Mouse (Mus musculus) embryonic fibroblast, embryonic 13.5 days (primary cell): ENCODE measurements around the gene Rnf7. TPM values are rescaled to one million over a fixed set of nuclear protein-coding genes. Genes with fewer than 3 reads are reported as not detected.
"Not testable (repeated sequence)": the region's sequence is repeated elsewhere in the genome, so short reads cannot be mapped to it uniquely, and the experiment has no call there.

Experiments
- H3K27ac ChIP-seq: 2 replicates; pipeline ENCODE4 v1.5.1; 2012; ENCODE audit warnings: low read length, control low read depth, inconsistent platforms; ENCODE audit not compliant: insufficient read depth
- H3K4me1 ChIP-seq: 2 replicates; pipeline ENCODE4 v1.6.1; 2011; ENCODE audit warnings: low read length; ENCODE audit not compliant: control insufficient read depth, insufficient read depth
- H3K4me3 ChIP-seq: 2 replicates; pipeline ENCODE4 v1.5.1; 2011; ENCODE audit warnings: mild to moderate bottlenecking, control low read depth, low read length; ENCODE audit not compliant: insufficient read depth
- CTCF ChIP-seq: IDR thresholded peaks from 2 replicates; pipeline ENCODE4 v1.5.1; 2011; ENCODE audit warnings: mild to moderate bottlenecking, control low read depth, low read length, moderate library complexity, borderline replicate concordance; ENCODE audit not compliant: insufficient read depth
- POLR2A ChIP-seq: IDR thresholded peaks from 2 replicates; pipeline ENCODE4 v1.6.1; 2011; ENCODE audit warnings: low read depth, mild to moderate bottlenecking, control low read depth, low read length, moderate library complexity
- polyA plus RNA-seq: library from polyadenylated mRNA; stranded (reverse); fragments of >200 nt; gene quantifications from 2 replicates; pipeline ENCODE4 v1.2.4, GENCODE M21; 2011; ENCODE audit warnings: low read depth; ENCODE audit not compliant: missing spikeins, insufficient read length

Rnf7 gene
- polyA plus RNA-seq, 1 experiment, result 78.6 TPM

DNA sequence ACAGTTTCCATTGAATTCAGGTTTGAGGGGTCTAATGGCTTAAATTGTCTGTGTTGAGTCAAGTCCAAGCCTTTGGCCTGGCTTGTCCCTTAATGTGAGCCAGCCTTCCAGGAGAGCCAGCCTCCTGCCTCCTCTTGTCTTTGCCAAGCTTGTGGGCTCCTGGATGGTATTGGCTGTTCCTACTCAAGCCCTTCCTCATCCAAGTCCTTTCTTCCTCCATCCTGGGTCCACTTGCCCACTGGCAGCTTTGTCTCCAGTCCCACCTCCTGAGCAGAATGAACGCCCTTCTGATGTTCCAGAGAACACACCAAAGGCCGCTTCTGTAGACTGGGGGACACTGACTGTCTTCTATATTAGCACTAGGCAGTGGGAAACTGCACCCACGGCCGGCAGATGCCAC lies 26.7 kb upstream of the Rnf7 start:
- Histone ChIP-seq H3K27ac (no peak overlapping the region), H3K4me1 (no peaks in the 10 kb centered on the region), H3K4me3 (no peak overlapping the region)
- TF ChIP-seq CTCF, result no peak
- no peak for TF ChIP-seq POLR2A

DNA sequence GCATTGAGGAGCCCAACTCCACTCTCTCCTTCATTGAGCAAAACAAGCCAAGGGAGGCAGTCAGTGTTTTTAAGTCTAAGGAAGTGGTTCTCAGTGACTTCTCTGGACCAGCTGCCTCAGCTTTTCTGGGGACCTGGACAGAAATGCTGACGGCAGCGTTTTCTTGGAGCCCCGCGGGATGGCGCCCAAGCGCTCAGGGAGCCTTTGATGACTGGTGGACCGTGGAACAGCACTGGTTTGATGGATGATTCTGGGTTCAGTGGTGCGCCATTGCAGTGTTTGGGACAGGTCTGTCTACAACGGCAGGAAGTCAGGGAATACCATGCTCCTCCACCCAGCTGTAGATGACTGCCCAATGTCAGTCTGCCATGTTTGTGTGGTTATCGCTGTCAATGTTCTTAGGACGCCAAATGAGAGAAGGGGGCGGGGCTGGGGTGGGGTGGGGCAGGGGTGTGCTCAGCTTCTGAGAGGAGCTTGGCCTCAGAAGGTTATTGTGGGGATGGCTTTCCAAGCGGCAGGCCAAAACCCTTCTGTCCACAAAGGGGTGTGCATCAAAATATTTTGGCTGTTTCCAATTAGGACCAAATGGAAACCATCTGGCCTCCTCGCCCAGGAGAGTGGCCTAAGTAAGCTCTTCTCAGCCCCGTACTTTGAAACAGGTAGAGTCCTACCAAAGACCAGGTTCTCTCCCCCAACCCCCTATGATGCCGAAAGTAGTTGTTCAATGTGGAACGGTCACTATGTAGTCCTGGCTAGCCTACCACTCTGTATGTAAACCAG lies 25.8 kb upstream of the Rnf7 start:
- Histone ChIP-seq H3K4me3 (no peak overlapping the region), H3K27ac (no peak overlapping the region), H3K4me1 (no peaks in the 10 kb centered on the region)
- TF ChIP-seq CTCF, result no peak
- TF ChIP-seq POLR2A, result no peak

DNA sequence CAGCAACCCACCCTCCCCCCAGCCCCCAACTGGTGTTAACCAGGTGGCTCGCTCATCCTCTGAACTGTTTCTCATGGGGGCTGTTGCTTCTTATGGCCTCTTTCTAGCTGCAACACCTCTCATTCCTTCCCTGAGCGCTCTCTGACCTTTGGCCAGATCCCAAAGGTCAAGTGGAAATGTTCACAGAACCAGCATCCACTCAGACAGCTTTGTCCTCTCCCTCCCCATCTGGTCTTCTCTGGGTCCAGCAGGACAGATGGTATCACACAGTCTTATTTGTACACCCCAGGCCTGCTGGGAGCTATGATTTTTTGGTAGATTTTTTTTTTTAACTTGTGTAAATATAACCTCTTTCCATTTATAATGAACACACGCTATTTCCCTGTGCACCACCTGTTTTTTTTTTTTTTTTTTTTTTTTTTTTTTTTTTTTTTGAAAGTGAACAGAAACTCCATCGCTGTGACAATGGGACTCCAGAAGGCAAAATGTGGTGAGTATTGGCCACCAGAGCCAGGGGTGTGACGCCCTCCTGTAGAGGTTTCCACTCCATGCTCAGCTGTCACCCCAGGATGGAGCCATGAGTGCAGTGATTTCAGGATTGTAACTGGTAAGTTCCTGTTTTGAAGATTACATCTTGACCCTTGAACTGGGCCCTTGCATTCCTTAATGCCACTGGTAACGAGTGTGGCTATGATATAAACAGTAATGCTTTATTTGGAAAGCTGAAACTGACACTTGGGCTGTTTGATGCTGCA lies 24.6 kb upstream of the Rnf7 start:
- TF ChIP-seq CTCF (no peak), POLR2A (no peak)
- H3K4me1 ChIP-seq, result no peaks in the 10 kb centered on the region
- H3K27ac ChIP-seq, result no peak overlapping the region
- H3K4me3 ChIP-seq, result no peak overlapping the region

DNA sequence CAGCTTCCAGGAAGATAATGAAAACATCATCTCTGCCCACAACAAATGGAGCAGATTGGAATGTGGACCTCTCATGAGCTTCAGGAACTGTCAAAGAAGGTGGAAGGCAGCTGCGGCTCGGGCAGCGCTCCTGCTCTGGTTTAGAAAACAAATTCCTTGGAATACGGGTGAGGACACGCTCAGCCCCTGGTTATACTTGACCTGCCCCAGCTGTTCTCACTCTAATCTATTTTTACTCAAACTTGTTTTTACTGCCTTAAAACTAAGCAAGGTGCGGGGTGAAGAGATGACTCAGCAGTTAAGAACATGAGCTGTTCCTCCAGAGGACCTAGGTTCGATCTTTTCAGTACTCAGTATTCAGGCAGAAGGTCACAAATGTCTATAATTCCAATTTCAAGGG lies 22.7 kb upstream of the Rnf7 start:
- H3K4me1 ChIP-seq, result no peaks in the 10 kb centered on the region
- TF ChIP-seq POLR2A, result no peak
- no peak for TF ChIP-seq CTCF
- H3K27ac ChIP-seq, result no peak overlapping the region
- no peak overlapping the region for H3K4me3 ChIP-seq

DNA sequence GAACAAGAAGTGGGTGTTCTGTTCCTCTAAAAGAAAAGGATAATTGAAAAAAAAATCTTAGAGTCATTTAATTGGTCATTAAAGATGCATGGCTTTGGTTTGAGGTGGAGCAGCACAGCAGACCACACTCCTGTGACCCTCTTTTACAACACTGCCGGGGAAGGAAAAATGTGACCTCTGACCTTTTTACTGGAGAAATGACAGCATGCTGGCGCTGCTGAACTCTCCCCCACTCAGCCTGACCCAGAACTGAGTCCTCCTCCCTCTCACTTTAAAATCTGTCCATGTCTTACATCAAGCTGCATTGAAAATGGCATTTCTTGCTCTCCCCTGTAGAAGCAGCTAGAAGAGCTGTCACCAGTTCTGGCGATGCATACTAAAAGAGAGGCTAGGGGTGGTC lies 14.7 kb upstream of the Rnf7 start:
- H3K4me1 ChIP-seq, result no peaks in the 10 kb centered on the region
- H3K4me3 ChIP-seq, result no peak overlapping the region
- no peak overlapping the region for H3K27ac ChIP-seq
- TF ChIP-seq POLR2A (no peak), CTCF (no peak)

DNA sequence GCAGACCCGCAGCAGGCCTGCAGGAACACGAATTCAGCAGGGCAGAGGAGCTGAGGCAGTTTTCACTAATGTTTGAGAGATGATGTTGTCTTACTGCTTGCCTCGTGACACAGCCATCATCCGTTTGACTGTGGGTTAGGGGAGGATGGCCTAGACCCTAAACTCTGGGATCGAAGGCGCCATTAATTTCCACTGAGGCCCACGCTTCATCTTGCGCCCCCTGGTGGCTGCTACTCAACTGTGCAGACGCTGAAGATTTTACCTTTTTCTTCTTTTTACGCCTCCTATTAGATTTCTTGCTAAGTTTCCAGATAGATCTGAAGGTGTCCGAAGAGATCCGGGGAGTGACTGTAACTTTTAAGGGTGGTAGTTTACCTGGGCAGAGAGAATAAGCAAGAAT lies 13.3 kb upstream of the Rnf7 start:
- TF ChIP-seq POLR2A (no peak), CTCF (peak; percentile 61)
- Histone ChIP-seq H3K4me1 (no peaks in the 10 kb centered on the region), H3K27ac (no peak overlapping the region), H3K4me3 (no peak overlapping the region)

DNA sequence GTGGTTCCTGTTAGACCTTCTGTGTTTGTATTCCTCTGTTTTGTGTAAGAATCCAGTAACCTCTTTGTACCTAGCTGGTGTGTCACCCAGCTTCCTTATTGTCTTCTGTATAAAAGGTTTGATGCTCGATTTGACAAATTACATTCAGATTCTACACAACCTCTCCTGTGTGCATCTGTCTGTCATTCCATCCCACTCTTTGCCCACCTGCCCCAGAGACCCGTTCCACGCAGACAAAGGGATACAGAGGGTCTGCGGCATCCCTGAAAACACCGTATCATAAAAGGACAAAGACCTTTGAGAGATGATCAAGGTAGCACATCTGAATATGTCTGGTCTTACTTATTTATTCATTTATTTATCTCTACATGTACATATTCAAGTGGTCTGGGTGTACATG lies 9.4 kb upstream of the Rnf7 start:
- not testable (repeated sequence) for H3K4me1 ChIP-seq, H3K27ac ChIP-seq, H3K4me3 ChIP-seq

DNA sequence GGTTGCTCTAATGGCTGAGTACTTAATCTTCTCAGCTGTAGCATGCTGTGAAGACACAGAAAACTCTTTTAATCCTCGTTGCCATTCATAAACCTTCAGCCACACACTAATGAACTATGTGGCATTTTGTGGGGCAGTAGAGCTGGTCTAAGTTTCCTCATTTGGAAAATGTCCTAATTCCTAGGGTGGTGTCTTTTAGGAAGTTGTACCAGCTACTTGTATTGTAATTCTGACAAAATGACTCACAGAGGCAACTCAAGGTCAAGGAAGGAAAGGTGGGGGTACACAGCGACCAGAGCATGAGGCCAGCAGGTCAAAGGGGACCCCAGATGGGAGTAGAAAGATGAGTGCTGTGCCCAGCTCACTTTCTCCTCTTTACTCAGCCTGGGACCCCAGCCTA lies 5.2 kb upstream of the Rnf7 start:
- no peak for TF ChIP-seq CTCF
- no peak for TF ChIP-seq POLR2A
- Histone ChIP-seq H3K4me1 (no peaks in the 10 kb centered on the region), H3K27ac (no peak overlapping the region), H3K4me3 (no peak overlapping the region)

DNA sequence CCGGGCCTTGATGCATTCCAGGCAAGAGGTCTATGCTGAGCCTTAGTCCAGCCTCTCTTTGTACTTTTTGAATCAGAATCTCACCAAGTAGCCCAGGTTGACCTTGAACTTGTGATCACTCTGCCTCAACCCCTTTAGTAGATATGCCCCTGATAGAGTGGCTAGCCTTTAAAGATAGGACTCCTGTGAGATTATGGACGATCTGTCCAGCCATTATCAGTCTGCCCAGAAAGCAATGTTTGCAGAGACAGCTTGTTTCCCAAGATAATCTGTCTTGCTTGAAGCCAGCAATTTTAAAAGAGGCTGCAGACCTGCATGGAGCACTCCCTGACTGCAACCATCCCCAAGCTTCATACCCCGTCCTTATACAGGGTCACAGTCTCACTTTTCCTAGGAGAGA lies 4.6 kb upstream of the Rnf7 start:
- Histone ChIP-seq H3K4me3 (no peak overlapping the region), H3K27ac (no peak overlapping the region), H3K4me1 (no peaks in the 10 kb centered on the region)
- no peak for TF ChIP-seq POLR2A

DNA sequence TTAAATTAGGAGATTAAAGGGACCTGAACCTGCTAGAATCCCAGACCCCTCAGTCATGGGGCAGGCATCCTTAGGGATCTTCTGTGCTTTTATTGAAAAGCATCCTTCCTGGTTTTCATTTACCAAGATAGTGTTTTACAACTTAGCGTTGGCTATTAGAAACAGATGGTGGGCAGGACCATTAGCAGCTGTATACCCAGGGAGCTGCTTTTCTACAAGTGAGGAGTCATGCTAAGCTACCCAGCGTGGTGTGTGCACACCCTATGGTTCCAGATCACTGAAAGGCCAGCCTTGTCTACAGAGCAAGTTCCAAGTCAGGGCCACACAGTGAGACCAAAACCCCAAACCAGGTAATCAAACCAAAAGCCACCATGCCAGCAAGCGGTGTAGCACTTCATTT lies 6.1 kb downstream of the Rnf7 start:
- H3K27ac ChIP-seq, result no peak overlapping the region
- H3K4me3 ChIP-seq, result no peak overlapping the region
- H3K4me1 ChIP-seq, result no peaks in the 10 kb centered on the region; the same call in 1 of the 2 replicates
- TF ChIP-seq POLR2A (no peak), CTCF (no peak)

DNA sequence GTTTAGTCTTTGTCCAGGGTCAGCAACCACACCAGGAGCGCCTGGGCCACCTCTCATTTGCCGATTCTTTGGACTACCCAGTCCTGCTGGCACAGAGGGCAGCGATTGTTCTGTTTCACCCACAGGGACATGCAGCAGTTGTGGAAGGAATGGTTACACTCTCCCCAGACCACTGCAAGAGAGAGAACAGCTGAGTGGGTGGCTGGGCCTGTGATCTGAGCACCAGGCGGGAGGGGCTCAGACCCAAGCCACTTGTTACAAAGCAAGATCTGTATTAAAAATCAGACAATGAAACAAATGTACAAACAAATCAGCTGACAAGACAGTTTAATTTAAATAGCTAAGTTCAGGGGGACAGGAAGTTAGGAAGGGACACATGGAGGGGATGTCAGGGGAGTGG lies 6.8 kb downstream of the Rnf7 start:
- not testable (repeated sequence) for H3K4me3 ChIP-seq, H3K27ac ChIP-seq, H3K4me1 ChIP-seq
